Comparison of ENCODE assay signal across 28 mouse cellular contexts in genomic region chr17:8899212-8899611, GRCm38 (mm10).
DNase-seq lines count a peak whose midpoint lies in the region; ATAC-seq and TF ChIP-seq lines count a peak whose summit lies in the region.
"Had no signal": no experiment of that assay in that cellular context is flagged by ENCODE, and none has a peak within 500 bp of the region (broad histone marks: within the 10 kb centered on the region; RNA-seq: fewer than 3 reads in every experiment).

No protein-coding gene starts in this region.

- no peak overlapping the region for H3K4me3 ChIP-seq in kidney, postnatal 0 days (replicated peaks; ENCODE audit: low read depth, low read length)
- H3K4me3 ChIP-seq in midbrain, embryonic 13.5 days (replicated peaks), result no peak overlapping the region
- H3K4me3 ChIP-seq: forebrain, embryonic 13.5 days; heart, embryonic 10.5 days; heart, embryonic 15.5 days; hindbrain, embryonic 13.5 days; left cerebral cortex, adult 2 months; limb, embryonic 13.5 days; liver, embryonic 13.5 days; midbrain, embryonic 12.5 days; neural tube, embryonic 13.5 days had no signal

- H3K9ac ChIP-seq in kidney, postnatal 0 days (ENCODE audit: low read depth, low read length), result no peak overlapping the region
- no peak overlapping the region for H3K9ac ChIP-seq in midbrain, embryonic 13.5 days (replicated peaks)
- H3K9ac ChIP-seq: forebrain, embryonic 13.5 days; heart, embryonic 15.5 days; hindbrain, embryonic 13.5 days; limb, embryonic 13.5 days; liver, embryonic 13.5 days; midbrain, embryonic 12.5 days; neural tube, embryonic 13.5 days had no signal

- no peak overlapping the region for H3K4me2 ChIP-seq in kidney, postnatal 0 days (ENCODE audit: low read length)
- no peak overlapping the region for H3K4me2 ChIP-seq in midbrain, embryonic 13.5 days (replicated peaks)
- H3K4me2 ChIP-seq: forebrain, embryonic 13.5 days; heart, embryonic 15.5 days; hindbrain, embryonic 13.5 days; limb, embryonic 13.5 days; liver, embryonic 13.5 days; midbrain, embryonic 12.5 days; neural tube, embryonic 13.5 days had no signal

- H3K4me1 ChIP-seq in kidney, postnatal 0 days (replicated peaks; ENCODE audit: insufficient read depth, low read length), result no peaks in the 10 kb centered on the region
- H3K4me1 ChIP-seq in midbrain, embryonic 13.5 days (replicated peaks), result peaks cover 6% of the 10 kb centered on the region; the same call in 1 of the 2 replicates
- H3K4me1 ChIP-seq: heart, embryonic 10.5 days; liver, embryonic 13.5 days; midbrain, embryonic 12.5 days had no signal

- H3K9me3 ChIP-seq in kidney, postnatal 0 days (replicated peaks; ENCODE audit: low read length), result no peaks in the 10 kb centered on the region
- no peaks in the 10 kb centered on the region for H3K9me3 ChIP-seq in midbrain, embryonic 13.5 days
- H3K9me3 ChIP-seq: forebrain, embryonic 13.5 days; heart, embryonic 10.5 days; heart, embryonic 15.5 days; hindbrain, embryonic 13.5 days; limb, embryonic 13.5 days; liver, embryonic 13.5 days; megakaryocyte, embryonic 14.5 days; midbrain, embryonic 12.5 days; neural tube, embryonic 13.5 days had no signal

- POLR2A ChIA-PET in Patski (lab: Charles Lee), result interaction anchor here (0.6 to 1.2 kb wide), 3 partner anchors 13 to 74 kb away, joined by 3 to 7 read pairs (median 4); no protein-coding TSS in a partner anchor

- no peaks in the 10 kb centered on the region for H3K27me3 ChIP-seq in Patski
- no peaks in the 10 kb centered on the region for H3K27me3 ChIP-seq in kidney, postnatal 0 days (ENCODE audit: insufficient read depth, low read length)
- H3K27me3 ChIP-seq in midbrain, embryonic 13.5 days, result no peaks in the 10 kb centered on the region
- H3K27me3 ChIP-seq: forebrain, embryonic 13.5 days; heart, embryonic 15.5 days; hindbrain, embryonic 13.5 days; limb, embryonic 13.5 days; liver, embryonic 13.5 days; midbrain, embryonic 12.5 days; neural tube, embryonic 13.5 days had no signal

- CTCF ChIA-PET in Patski (lab: Charles Lee), result interaction anchor here (0.6 to 1.7 kb wide), 15 partner anchors 9 to 115 kb away, joined by 3 to 5 read pairs (median 3); partner anchors contain the start of gene 1700010I14Rik

- TF ChIP-seq CTCF in Patski (IDR thresholded peaks at IDR 0.05), result no peak
- no peak for TF ChIP-seq CTCF in kidney, postnatal 0 days (IDR thresholded peaks at IDR 0.05; ENCODE audit: low read depth)

- peak; percentile 70 for ATAC-seq in Patski
- ATAC-seq in kidney, postnatal 0 days (replicated peaks; ENCODE audit: low FRiP score, low read depth), result peak; percentile 66; the same call in 1 of the 2 replicates
- no peak for ATAC-seq in midbrain, embryonic 13.5 days
- ATAC-seq: forebrain, embryonic 13.5 days; lung, postnatal 0 days had no signal

- WGBS in kidney, postnatal 0 days, result 37% methylated on average over 7 of the region's 7 CpGs
- 93% methylated on average over 7 of the region's 7 CpGs for WGBS in midbrain, embryonic 13.5 days

- no peak overlapping the region for H3K27ac ChIP-seq in kidney, postnatal 0 days
- no peak overlapping the region for H3K27ac ChIP-seq in midbrain, embryonic 13.5 days
- H3K27ac ChIP-seq: forebrain, embryonic 13.5 days; heart, embryonic 10.5 days; heart, embryonic 15.5 days; hindbrain, embryonic 13.5 days; left cerebral cortex, adult 2 months; limb, embryonic 13.5 days; liver, embryonic 13.5 days; midbrain, embryonic 12.5 days; neural tube, embryonic 13.5 days had no signal

- no peaks in the 10 kb centered on the region for H3K36me3 ChIP-seq in kidney, postnatal 0 days (ENCODE audit: insufficient read depth, low read length)
- H3K36me3 ChIP-seq in midbrain, embryonic 13.5 days, result peaks cover 5% of the 10 kb centered on the region
- H3K36me3 ChIP-seq: G1E; heart, embryonic 10.5 days; heart, embryonic 15.5 days; limb, embryonic 13.5 days; liver, embryonic 13.5 days had no signal

- in situ Hi-C loops in Patski (cut with MboI; ENCODE audit: low pct_unique_long_range_greater_than_20kb), result no loop called here

- DNase-seq in kidney, adult 11 months, result peak; percentile 14
- no peak for DNase-seq in kidney, postnatal 4 days
- DNase-seq in Patski (ENCODE audit: low read depth, low spot score), result peak; percentile 83
- DNase-seq in kidney, adult 8-10 months, result peak; percentile 9 to 17
- peak; percentile 30 for DNase-seq in kidney, postnatal 0 days (ENCODE audit: low spot score)
- DNase-seq in cerebellum, adult 8-10 months, result no peak
- DNase-seq in thymus, postnatal 14 days, result no peak
- DNase-seq: cerebellum, adult 2 months; cerebellum, postnatal 36 days; gastrocnemius, postnatal 14 days; heart, adult 11 months; heart, postnatal 36 days; liver, embryonic 13.5 days; lung, adult 18-20 months; lung, postnatal 4 days; thymus, postnatal 36 days had no signal

Comparison
In these comparisons a context has a peak if more than half of its experiments do, and no peak if none do; other contexts are left out.
1. DNase-seq: peak in kidney, adult 11 months (single experiment), Patski (single experiment), kidney, adult 8-10 months (2 of 2) and kidney, postnatal 0 days (single experiment); none in kidney, postnatal 4 days (0 of 2), cerebellum, adult 8-10 months (single experiment) and thymus, postnatal 14 days (single experiment).